Mouse (Mus musculus) adrenal gland, adult (tissue): ENCODE data around the gene Rab20.

Experiments
- DNase-seq, 2 experiments: peaks; one replicate each; pipeline ENCODE4 v3.0.0; 2022 to 2023; ENCODE audit warnings: low spot score in 1 of 2; ENCODE audit not compliant: inconsistent age in 2 of 2

Rab20 gene

DNA sequence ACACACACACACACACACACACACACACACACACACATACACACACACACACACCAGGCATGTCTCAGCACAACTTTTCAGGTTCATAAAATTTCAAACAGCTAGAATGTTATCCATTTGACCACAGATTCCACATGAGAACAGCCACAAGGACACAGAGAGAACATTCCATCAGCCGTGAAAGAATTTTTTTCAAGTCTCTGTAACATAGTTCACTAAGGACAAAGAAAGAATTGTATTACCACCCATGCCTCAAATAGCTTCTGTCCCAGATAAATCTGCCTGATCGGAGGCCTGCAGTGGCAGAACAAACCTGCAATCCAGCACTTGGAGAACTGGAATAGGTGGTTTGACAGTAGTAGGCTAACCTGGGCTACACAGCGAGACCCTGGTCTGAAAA is 21.2 kb downstream of the Rab20 start:
- no peak for DNase-seq

DNA sequence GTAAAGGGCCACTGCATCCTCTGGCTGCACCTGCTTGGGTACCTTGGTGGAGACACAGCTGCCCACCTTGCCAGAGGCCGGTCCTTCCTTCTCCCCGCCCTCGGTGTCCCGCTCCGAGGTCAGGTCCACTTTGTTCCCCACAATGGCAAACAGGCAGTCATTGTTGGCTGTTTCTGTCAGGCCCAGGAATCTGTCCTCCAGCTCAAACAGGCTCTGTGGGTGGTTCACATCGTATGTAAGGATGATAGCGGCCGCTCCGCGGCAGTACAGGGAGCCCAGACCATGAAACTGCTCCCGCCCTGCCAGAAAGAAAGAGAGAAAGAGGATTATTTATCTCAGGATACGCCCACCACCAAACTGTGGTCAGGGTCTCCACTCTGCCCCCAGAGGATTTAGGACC is 24.3 kb downstream of the Rab20 start:
- no peak for DNase-seq

DNA sequence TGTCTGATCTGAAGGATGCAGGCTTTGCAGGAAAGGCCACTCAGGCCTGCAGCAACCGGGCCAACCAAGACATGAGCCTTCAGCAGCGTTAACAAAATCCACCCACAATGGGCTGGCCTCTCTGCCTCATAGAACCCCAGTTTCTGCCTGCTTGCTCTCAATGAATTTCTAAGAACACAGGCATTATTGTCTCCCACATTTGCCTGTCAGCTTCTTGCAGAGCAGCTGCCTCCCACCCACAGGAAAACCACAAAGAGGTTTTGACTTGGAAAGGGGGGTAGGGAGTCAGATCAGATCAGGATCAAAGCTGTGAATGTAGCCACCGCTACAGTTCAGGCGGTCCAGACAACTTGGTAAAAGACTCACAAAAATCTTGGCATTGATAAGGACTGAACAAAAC is 25.5 kb downstream of the Rab20 start:
- DNase-seq = no peak

GRCm38 (mm10) chr8:11452559-11452958 is 26.0 kb downstream of the Rab20 start:
- no peak for DNase-seq

DNA sequence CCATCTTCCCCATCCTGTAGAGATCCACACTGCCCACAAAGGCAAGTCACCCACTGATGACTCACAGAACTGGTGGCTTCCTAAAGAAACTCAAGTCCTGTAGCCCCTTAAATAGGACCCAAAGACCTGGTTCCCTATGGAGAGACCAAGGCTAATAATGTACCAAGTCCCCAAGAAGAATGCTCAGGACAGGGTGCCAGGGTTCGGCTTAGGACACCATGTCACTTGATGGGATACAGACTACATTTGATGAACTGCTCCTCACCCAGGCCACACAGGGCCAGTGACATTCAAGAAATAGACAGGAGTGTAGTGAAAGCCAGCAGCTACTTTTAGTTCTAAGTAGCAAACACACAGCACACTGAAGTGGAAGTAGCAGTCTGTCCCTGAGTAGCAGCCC is 26.4 kb downstream of the Rab20 start:
- DNase-seq = no peak

DNA sequence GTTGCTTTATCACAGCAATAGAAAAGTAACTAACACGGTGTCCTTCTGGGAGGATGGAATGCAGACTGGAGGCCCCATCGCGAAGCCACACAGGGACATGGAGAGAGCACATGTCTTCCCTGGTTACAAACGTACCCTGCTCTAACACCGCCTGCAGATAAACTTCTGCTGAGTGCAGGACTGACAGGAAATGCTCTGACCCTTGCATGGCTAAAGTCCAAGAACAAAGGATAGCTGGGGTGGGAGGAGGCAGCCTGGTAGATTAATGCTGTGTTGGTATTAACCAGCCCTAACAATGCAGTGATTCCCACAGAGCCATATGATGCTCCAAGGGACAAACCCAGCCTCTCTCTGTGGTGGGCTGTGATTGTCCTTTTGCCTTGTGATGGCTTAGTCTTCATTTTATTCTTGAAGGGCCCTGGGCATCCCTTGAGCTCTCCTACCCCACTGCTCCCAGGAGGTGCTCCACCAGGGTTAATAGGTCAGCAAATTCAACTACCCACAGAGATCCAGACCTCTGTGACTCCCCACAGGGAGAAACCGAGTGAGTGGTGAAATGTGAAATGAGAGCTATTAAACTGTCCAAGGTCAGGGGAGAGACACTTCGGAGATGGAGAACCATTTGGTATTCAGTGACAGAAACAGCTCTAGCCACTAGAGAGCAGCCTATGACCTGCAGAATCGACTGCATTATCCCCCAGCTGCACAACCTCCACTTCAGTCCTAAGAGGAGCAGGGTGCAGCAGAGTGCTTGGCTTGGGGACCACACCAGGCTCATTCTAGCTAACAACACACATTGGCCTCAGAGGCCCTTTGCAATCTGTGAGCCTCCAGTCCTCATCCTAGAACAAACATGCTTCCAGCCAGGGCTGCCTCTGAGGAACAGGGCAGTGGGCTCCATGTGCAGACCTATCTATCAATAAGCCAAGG is 28.1 kb downstream of the Rab20 start:
- peak; percentile 54 to 83 for DNase-seq

DNA sequence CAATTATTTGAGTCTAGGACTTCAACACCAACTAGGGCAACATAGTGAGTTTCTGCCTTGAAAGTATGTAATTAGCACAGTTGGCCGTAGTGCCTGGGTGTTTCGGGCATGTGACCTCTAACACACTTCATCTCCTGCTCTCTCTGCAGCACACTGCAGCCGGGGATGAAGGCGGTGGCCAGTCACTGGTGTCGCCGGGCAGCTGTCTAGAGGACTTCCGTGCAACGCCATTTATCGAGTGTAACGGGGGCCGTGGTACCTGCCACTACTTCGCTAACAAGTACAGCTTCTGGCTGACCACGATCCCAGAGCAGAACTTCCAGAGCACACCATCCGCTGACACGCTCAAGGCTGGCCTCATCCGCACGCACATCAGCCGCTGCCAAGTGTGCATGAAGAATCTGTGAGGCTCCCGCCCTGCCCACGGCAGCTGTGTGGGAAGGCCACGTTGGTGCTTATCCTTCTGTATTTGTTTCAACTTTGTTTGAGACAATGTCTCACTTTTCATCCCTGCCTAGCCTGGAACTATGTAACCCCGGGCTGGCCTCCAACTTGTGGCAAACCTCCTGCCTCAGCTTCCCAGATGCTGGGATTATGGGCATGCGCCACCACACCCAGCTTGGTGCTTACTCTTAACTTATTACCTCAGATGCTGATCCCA is 30.5 kb downstream of the Rab20 start:
- DNase-seq = no peak

DNA sequence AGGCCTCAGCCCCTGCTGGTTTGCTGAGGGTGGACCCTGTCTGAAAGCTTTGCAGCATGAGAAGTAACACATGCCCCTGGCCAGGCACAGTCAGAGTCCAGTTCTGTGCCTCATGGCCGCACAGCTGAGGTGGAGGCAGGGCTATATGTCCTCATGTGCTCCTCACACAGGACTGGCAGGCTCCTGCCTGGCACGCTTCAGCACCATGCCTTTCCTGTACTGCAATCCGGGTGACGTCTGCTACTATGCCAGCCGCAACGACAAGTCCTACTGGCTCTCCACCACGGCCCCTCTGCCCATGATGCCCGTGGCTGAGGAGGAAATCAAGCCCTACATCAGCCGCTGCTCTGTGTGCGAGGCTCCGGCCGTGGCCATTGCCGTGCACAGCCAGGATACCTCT is 32.7 kb downstream of the Rab20 start:
- DNase-seq = no peak

- no peak for DNase-seq
Measured at GRCm38 (mm10) chr8:11444216-11444615, 34.3 kb downstream of the Rab20 start.

DNA sequence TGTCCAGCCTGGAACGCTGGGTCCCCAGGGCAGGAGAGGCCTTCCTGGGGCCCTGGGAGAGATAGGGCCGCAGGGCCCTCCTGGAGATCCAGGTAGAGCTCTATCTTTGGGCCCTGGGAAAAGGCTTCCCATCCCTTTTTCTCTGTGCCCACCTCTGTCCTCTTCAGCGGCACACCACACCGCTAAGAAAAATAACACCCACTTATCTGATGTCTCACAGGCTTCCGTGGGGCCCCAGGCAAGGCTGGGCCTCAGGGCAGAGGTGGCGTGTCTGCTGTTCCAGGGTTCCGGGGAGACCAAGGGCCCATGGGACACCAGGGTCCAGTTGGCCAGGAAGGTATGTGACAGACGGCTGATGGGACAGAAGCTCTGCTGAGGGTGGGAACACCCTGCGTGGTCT is 34.9 kb downstream of the Rab20 start:
- no peak for DNase-seq

- no peak for DNase-seq
Measured at GRCm38 (mm10) chr8:11441291-11441690, 37.2 kb downstream of the Rab20 start.

GRCm38 (mm10) chr8:11437862-11438261 is 40.6 kb downstream of the Rab20 start:
- no peak for DNase-seq

GRCm38 (mm10) chr8:11430688-11431087 is 47.8 kb downstream of the Rab20 start:
- peak; percentile 52 to 85 for DNase-seq

GRCm38 (mm10) chr8:11423091-11423490 is 55.4 kb downstream of the Rab20 start:
- DNase-seq = no peak

DNA sequence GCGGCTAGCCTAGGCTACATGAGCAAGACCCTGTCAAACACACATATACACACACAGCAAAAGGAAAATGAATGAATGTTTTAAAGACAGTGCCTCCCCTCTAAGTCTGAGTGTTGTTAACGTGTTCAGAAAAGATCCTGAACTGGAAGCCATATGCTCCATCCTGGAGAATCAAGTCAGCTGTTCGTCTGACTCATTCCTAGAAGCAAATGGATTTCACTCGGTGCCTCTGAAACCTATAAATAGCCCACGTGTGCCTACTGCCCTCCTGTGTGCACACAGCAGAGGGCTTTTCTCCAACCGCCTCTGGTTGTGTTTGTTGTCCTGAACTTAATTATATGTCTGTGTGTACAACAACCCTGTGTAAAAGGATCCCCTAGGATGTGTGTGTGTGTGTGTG is 56.5 kb downstream of the Rab20 start:
- no peak for DNase-seq

- DNase-seq = peak; percentile 45 to 78
Measured at GRCm38 (mm10) chr8:11421105-11421504, 57.4 kb downstream of the Rab20 start.

- peak; percentile 40 to 83 for DNase-seq
Measured at GRCm38 (mm10) chr8:11419645-11420044, 58.9 kb downstream of the Rab20 start.

DNA sequence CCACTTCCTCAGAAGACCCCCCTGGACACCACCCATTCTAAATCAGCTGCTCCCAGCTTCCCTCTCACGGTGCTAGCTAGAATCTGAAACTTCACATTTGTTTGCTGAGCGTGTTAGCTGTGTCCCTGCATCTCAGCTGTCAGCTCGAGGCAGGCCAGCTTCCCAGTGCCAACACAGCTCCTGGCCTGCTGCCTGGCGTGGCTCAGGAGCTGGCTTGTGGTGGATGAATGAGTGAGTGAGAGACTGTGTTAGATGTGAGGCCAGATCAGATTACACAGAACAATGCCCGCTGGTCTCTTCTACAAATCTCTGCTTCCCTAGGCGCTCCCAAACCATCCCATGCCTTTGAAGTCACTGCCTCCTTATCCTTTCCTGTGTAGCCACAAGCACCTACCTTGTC is 59.3 kb downstream of the Rab20 start:
- DNase-seq = peak; percentile 62 to 85

- peak; percentile 42 to 72 for DNase-seq
Measured at GRCm38 (mm10) chr8:11417762-11418161, 60.7 kb downstream of the Rab20 start.

DNA sequence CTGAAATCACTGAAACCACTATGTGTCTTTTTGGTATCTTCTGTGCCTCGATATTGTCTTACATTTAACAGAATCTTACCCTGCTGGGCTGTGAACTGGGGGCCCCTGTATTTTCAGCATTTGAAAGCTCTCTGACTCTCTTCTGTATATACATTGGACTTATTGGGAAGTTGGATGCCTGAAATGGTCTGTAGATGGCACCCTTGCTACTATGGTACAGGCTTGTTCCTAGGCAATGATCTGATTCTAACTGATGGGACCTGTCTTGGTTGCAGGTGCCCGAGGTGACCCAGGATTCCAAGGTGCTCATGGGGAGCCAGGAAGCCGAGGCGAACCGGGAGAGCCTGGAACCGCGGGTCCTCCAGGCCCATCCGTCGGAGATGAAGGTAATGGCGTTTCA is 63.4 kb downstream of the Rab20 start:
- DNase-seq = no peak

GRCm38 (mm10) chr8:11414304-11414703 is 64.2 kb downstream of the Rab20 start:
- no peak for DNase-seq

DNA sequence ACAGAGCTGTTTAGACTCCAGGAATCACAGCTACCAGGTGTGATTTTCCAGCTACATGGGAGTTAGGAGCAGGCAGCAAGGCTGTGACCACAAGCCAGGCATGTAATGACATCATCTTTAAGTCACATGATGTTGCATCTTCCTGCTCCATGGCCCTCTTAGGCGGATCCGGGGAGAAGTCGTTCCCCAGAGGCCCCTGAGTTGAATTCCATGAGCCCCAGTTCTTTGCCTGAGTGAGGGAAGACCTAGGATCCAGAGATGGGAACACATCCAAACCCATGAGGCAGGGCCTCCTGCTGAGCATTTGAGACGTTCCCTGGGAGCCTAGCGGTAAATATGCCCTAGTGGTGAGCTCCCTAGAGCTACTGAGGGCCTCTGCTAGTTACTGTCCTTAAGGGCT is 66.1 kb downstream of the Rab20 start:
- no peak for DNase-seq
